Mouse (Mus musculus): Measurements from ENCODE around the gene 4921507P07Rik. TPM values are rescaled to one million over a fixed set of nuclear protein-coding genes. Genes with fewer than 3 reads are reported as not detected.
"Not testable (repeated sequence)": the region's sequence is repeated elsewhere in the genome, so short reads cannot be mapped to it uniquely, and the experiment has no call there.

Gene 4921507P07Rik
- polyA plus RNA-seq, 1 experiment from 2014 or later = 2.8 TPM

DNA sequence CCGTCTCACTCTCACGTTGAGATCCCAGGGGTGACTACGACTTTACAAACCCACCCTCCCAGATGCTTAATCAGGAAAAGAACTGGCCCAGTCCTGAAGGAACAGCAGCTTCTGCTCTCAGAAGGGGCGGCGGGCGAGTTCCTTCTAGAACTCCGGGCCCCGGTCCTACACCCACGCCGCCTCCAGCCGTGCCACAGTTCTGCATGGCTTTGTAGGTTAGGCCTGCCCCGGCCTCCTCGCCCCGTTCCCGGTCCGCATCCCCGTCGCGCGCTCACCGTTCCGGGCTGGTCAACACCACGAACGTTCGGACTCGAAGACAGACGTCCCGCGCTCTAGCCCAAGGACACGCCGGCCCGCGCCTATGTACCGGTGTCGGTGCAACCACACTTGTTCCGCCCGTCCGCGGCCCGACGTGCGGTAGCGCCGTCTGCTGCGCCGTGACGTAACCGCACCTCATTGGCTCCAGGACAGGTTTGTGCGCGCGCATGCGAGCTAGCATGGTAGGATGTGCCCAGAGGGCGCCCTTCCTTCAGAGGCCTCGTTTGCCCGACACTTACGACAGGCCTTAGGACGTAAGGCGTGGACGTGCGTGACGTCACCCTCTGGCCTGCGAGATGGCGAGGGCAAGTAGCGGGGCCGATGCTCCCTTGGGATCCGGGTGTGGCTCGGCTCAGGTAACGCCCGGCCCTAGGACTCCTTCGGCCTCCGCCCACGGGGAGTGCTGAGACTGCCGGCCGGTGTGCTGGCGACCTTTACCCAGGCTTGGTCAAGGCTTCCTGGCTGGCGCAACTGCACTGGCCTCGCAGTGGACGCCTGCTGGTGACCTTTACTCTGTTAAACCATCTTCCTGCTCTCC, 30.1 kb downstream of the 4921507P07Rik start, which contains the start of gene Cycs:
Gene Cycs, minus strand, starts transcription at position 398 of the 856 bp plus-strand sequence.
- Histone ChIP-seq H3K27me3 (ENCODE audit: control insufficient read depth, insufficient read depth, low read length) (no peaks in the 10 kb centered on the region), H3K36me3 (replicated peaks; ENCODE audit: control insufficient read depth, insufficient read depth) (peaks cover 18% of the 10 kb centered on the region), H3K9ac (peak within 1 kb of the TSS; percentile 88), H3K4me2 (replicated peaks) (peak within 1 kb of the TSS; percentile 87), H3K9me3 (ENCODE audit: control insufficient read depth, low read length) (no peaks in the 10 kb centered on the region), H3K4me1 (replicated peaks; ENCODE audit: control insufficient read depth, insufficient read depth, low read length) (peaks cover 15% of the 10 kb centered on the region), H3K4me3 (replicated peaks; ENCODE audit: low read length) (peak within 1 kb of the TSS; percentile 56), H3K27ac (peak within 1 kb of the TSS; percentile 84)
- under 1% methylated on average over 78 of the region's 78 CpGs for WGBS
- DNase-seq (ENCODE audit: low spot score) = peak; percentile 100
- ATAC-seq (ENCODE audit: low FRiP score) = peak; percentile 98

DNA sequence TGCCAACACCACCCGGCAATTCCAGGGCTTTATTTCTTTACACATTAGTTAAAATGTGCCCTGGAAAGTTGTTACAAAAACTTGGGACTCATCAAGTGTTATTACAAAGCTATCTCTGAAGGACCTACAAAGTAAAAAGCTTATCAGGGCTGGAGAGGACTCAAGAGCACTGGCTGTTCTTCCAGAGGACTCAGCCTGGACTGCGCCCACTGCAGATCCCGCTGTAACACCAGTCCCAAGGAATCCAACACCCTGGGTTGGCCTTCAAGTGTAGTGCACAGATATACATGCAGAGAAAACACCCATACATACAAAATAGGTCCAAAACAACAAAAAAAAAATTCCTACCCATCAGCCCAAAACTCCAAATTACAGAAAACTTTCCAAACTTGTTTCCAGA, 32.8 kb downstream of the 4921507P07Rik start:
- peaks cover 18% of the 10 kb centered on the region for H3K36me3 ChIP-seq (replicated peaks; ENCODE audit: control insufficient read depth, insufficient read depth)
- H3K4me3 ChIP-seq (replicated peaks; ENCODE audit: low read length) = no peak overlapping the region
- no peak overlapping the region for H3K9ac ChIP-seq
- no peak for DNase-seq (ENCODE audit: low spot score)
- ATAC-seq (ENCODE audit: low FRiP score) = no peak
- H3K4me2 ChIP-seq (replicated peaks) = no peak overlapping the region
- H3K27me3 ChIP-seq (ENCODE audit: control insufficient read depth, insufficient read depth, low read length) = no peaks in the 10 kb centered on the region
- over 99% methylated on average over 3 of the region's 3 CpGs for WGBS
- no peaks in the 10 kb centered on the region for H3K9me3 ChIP-seq (ENCODE audit: control insufficient read depth, low read length)
- peaks cover 15% of the 10 kb centered on the region for H3K4me1 ChIP-seq (replicated peaks; ENCODE audit: control insufficient read depth, insufficient read depth, low read length)
- H3K27ac ChIP-seq = no peak overlapping the region

DNA sequence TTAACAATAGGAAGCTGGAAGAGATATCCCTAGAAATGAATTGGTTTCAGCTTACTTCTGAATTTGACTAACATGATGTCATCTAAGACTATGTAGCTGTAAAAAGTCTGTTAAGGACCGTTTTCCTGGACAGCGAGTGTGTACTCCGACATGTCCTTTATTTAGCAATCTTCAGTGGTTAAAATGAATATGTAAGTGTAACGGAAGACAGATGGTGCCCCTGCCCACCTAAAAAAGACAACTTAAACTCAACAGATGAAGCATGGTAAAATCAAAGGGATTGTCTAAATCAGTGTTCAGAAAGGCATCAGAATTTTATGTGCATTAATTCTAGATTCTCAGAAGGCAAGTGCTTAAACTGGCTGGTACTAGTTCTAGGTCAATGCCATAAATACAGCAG, 34.0 kb downstream of the 4921507P07Rik start:
- peaks cover 18% of the 10 kb centered on the region for H3K36me3 ChIP-seq (replicated peaks; ENCODE audit: control insufficient read depth, insufficient read depth)
- no peak overlapping the region for H3K9ac ChIP-seq
- no peak overlapping the region for H3K4me2 ChIP-seq (replicated peaks)
- WGBS = 93% methylated on average over 4 of the region's 4 CpGs
- H3K9me3 ChIP-seq (ENCODE audit: control insufficient read depth, low read length) = no peaks in the 10 kb centered on the region
- DNase-seq (ENCODE audit: low spot score) = no peak
- no peak overlapping the region for H3K27ac ChIP-seq
- H3K4me1 ChIP-seq (replicated peaks; ENCODE audit: control insufficient read depth, insufficient read depth, low read length) = peaks cover 12% of the 10 kb centered on the region
- no peaks in the 10 kb centered on the region for H3K27me3 ChIP-seq (ENCODE audit: control insufficient read depth, insufficient read depth, low read length)
- no peak for ATAC-seq (ENCODE audit: low FRiP score)
- no peak overlapping the region for H3K4me3 ChIP-seq (replicated peaks; ENCODE audit: low read length)

DNA sequence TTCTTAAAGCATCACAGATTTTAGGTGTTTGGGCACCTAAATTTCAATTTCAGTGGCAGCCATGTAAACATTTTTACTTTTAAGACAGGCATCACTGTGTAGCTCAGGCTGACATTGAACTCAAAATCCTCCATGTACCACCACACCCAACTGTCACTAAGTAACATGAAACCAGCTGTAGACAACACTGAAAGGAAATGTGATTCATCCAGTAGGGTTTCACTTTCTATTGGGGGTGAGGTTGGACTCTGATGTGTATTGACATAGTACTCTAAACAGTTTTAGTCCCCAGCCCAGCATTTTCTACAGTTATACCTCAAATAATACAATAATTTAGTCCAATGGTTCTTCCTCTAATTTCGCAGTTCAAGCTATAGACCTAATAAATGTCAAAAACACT, 35.7 kb downstream of the 4921507P07Rik start:
- H3K4me3 ChIP-seq (replicated peaks; ENCODE audit: low read length) = no peak overlapping the region
- peaks cover 6% of the 10 kb centered on the region; the same call in 1 of the 2 replicates for H3K4me1 ChIP-seq (replicated peaks; ENCODE audit: control insufficient read depth, insufficient read depth, low read length)
- ATAC-seq (ENCODE audit: low FRiP score) (no peak), DNase-seq (ENCODE audit: low spot score) (no peak)
- H3K27ac ChIP-seq = no peak overlapping the region
- no peaks in the 10 kb centered on the region for H3K27me3 ChIP-seq (ENCODE audit: control insufficient read depth, insufficient read depth, low read length)
- WGBS = 83% methylated on average over 1 of the region's 1 CpGs
- no peak overlapping the region for H3K4me2 ChIP-seq (replicated peaks)
- no peaks in the 10 kb centered on the region for H3K9me3 ChIP-seq (ENCODE audit: control insufficient read depth, low read length)
- H3K36me3 ChIP-seq (replicated peaks; ENCODE audit: control insufficient read depth, insufficient read depth) = peaks cover 18% of the 10 kb centered on the region
- no peak overlapping the region for H3K9ac ChIP-seq

DNA sequence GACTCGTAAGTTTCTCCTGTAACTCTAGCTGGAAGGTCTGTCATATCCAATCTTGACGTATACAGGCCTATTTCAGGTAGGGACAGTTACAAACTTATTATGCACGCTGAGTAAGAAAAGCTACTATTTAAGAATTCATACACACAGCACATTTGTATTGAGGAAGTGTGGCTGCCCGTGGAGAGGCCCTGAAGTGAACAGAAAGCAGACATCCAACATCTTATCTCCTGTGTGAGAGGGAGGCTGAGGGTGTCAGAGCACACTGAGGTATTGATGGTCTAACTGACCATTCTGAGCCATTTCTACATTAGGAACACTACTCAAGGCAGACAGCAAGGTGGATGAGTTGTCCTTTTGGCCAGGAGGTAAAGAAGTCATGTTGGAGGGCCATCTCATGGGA, 37.6 kb downstream of the 4921507P07Rik start:
- H3K4me2 ChIP-seq (replicated peaks) = no peak overlapping the region
- no peaks in the 10 kb centered on the region for H3K27me3 ChIP-seq (ENCODE audit: control insufficient read depth, insufficient read depth, low read length)
- DNase-seq (ENCODE audit: low spot score) = no peak
- H3K27ac ChIP-seq = no peak overlapping the region
- no peak overlapping the region for H3K9ac ChIP-seq
- peaks cover 13% of the 10 kb centered on the region for H3K36me3 ChIP-seq (replicated peaks; ENCODE audit: control insufficient read depth, insufficient read depth)
- 85% methylated on average over 4 of the region's 4 CpGs for WGBS
- H3K9me3 ChIP-seq (ENCODE audit: control insufficient read depth, low read length) = no peaks in the 10 kb centered on the region
- no peaks in the 10 kb centered on the region for H3K4me1 ChIP-seq (replicated peaks; ENCODE audit: control insufficient read depth, insufficient read depth, low read length)
- H3K4me3 ChIP-seq (replicated peaks; ENCODE audit: low read length) = no peak overlapping the region
- no peak for ATAC-seq (ENCODE audit: low FRiP score)

DNA sequence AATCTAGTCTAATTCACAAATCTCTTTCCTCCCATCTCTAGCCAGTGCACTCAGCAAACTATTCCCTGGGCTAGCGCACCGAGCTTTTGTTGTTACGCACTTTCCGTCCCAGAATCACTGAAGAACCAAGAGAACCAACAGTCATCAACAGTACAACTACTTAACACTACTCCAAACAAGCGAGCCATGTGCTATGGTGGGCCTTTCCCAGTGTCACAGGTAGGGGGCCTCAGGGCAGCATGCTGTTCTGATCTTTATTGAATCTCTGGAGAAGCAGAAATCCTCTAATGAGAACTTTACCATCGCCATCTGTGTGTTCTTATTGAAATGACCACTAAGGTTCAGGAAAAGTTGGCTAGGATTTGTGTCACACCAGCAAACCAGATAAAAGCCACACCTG, 38.9 kb downstream of the 4921507P07Rik start:
- 88% methylated on average over 6 of the region's 6 CpGs for WGBS
- Histone ChIP-seq H3K27me3 (ENCODE audit: control insufficient read depth, insufficient read depth, low read length) (no peaks in the 10 kb centered on the region), H3K4me3 (replicated peaks; ENCODE audit: low read length) (no peak overlapping the region), H3K36me3 (replicated peaks; ENCODE audit: control insufficient read depth, insufficient read depth) (peaks cover 2% of the 10 kb centered on the region), H3K4me2 (replicated peaks) (no peak overlapping the region), H3K27ac (no peak overlapping the region), H3K9me3 (ENCODE audit: control insufficient read depth, low read length) (no peaks in the 10 kb centered on the region), H3K4me1 (replicated peaks; ENCODE audit: control insufficient read depth, insufficient read depth, low read length) (no peaks in the 10 kb centered on the region), H3K9ac (no peak overlapping the region)
- DNase-seq (ENCODE audit: low spot score) = no peak
- ATAC-seq (ENCODE audit: low FRiP score) = no peak

DNA sequence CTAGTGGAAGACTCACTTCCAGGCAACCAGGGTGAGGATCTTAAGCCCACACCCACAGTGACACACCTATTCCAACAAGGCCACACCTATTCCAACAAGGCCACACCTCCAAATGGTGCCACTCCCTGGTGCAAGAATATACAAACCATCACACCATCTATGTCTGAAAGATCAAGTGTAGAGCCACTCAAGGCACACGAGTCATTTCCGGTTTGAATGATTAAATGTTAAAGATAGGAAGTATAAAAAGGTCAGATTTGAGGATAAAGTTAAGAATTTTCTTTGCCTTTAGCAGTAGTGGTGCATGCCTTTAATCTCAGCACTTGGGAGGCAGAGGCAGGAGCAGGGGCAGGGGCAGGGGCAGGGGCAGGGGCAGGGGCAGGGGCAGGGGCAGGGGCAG, 42.2 kb downstream of the 4921507P07Rik start:
- H3K9me3 ChIP-seq (ENCODE audit: control insufficient read depth, low read length); H3K4me2 ChIP-seq (replicated peaks); H3K9ac ChIP-seq; H3K4me1 ChIP-seq (replicated peaks; ENCODE audit: control insufficient read depth, insufficient read depth, low read length); H3K27ac ChIP-seq; H3K27me3 ChIP-seq (ENCODE audit: control insufficient read depth, insufficient read depth, low read length); H3K36me3 ChIP-seq (replicated peaks; ENCODE audit: control insufficient read depth, insufficient read depth); ATAC-seq (ENCODE audit: low FRiP score); DNase-seq (ENCODE audit: low spot score); H3K4me3 ChIP-seq (replicated peaks; ENCODE audit: low read length): not testable (repeated sequence)
- 95% methylated on average over 2 of the region's 2 CpGs for WGBS

DNA sequence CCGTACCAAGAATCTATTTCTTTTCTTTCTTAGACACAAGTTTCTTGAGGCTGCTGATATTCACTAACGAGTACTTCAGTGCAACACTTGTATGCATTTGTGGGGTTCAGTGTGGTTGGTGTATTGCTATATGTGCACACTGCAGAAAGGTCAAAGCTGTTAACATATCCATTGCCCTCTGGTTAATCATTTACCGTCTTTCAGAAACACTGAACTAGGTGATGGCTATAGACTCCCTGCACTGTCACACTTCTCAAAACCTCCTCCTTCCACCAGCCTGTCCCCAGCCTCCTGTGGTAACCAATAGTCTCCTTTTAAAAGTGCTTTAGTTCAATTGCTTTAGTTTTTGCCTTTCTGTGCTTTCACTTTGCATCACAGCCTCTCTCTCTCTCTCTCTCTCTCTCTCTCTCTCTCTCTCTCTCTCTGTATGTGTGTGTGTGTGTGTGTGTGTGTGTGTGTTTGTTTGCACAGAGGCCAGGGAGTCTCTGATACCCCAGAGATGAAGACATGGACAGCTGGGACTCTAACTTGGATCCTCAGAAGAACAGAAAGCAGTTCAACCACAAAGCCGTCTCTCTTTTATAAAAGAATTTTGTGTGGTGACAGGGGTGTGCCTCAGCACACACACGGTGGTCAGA, 43.4 kb downstream of the 4921507P07Rik start:
- H3K9ac ChIP-seq = no peak overlapping the region
- H3K27me3 ChIP-seq (ENCODE audit: control insufficient read depth, insufficient read depth, low read length) = no peaks in the 10 kb centered on the region
- H3K27ac ChIP-seq = no peak overlapping the region
- no peaks in the 10 kb centered on the region for H3K9me3 ChIP-seq (ENCODE audit: control insufficient read depth, low read length)
- DNase-seq (ENCODE audit: low spot score) (no peak), ATAC-seq (ENCODE audit: low FRiP score) (no peak)
- no peak overlapping the region for H3K4me3 ChIP-seq (replicated peaks; ENCODE audit: low read length)
- H3K4me2 ChIP-seq (replicated peaks) = no peak overlapping the region
- no peaks in the 10 kb centered on the region for H3K4me1 ChIP-seq (replicated peaks; ENCODE audit: control insufficient read depth, insufficient read depth, low read length)
- WGBS = 81% methylated on average over 5 of the region's 5 CpGs
- H3K36me3 ChIP-seq (replicated peaks; ENCODE audit: control insufficient read depth, insufficient read depth) = no peaks in the 10 kb centered on the region

DNA sequence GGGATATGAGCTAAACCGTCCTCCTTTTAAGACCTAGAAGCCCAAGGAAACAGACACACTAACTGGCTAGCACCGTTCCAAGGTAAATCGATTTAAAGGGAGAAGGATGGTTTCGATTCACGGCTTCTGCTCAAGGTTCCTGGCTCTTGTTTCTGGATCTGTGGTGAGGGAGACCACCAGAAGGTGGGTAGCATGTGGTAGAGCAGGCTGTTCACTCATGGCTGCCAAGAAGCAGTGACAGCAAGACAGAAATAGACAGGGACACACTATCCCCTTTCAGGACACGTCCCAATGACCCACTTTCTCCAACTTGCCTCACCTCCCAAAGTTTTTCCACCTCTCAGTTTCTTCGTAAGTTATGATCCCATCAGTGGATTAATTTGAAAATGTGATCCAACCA, 46.6 kb downstream of the 4921507P07Rik start:
- DNase-seq (ENCODE audit: low spot score) = no peak
- no peak for ATAC-seq (ENCODE audit: low FRiP score)
- Histone ChIP-seq H3K9me3 (ENCODE audit: control insufficient read depth, low read length) (no peaks in the 10 kb centered on the region), H3K4me3 (replicated peaks; ENCODE audit: low read length) (no peak overlapping the region), H3K9ac (no peak overlapping the region), H3K36me3 (replicated peaks; ENCODE audit: control insufficient read depth, insufficient read depth) (no peaks in the 10 kb centered on the region), H3K4me2 (replicated peaks) (no peak overlapping the region), H3K27ac (no peak overlapping the region), H3K4me1 (replicated peaks; ENCODE audit: control insufficient read depth, insufficient read depth, low read length) (no peaks in the 10 kb centered on the region), H3K27me3 (ENCODE audit: control insufficient read depth, insufficient read depth, low read length) (no peaks in the 10 kb centered on the region)
- 86% methylated on average over 7 of the region's 7 CpGs for WGBS
